Mouse (Mus musculus) frontal cortex, postnatal 25 days (tissue): Measurements from ENCODE around the gene Trmt112.
A peak's percentile ranks its signal among the peaks of the same experiment; 100 is the strongest.
"Not testable (repeated sequence)": the region's sequence is repeated elsewhere in the genome, so short reads cannot be mapped to it uniquely, and the experiment has no call there.

Source experiments
- DNase-seq, 2 experiments: peaks; one replicate each; pipeline ENCODE4 v3.0.0; 2022; ENCODE audit warnings: low spot score in 2 of 2

The Trmt112 gene

GRCm38 (mm10) chr19:6909507-6910289, at the start of gene Trmt112, which contains the start of gene Prdx5:
Gene Trmt112, plus strand, starts transcription at chr19:6909698.
Gene Prdx5, minus strand, starts transcription at chr19:6910106.
- peak; percentile 80 to 82 for DNase-seq

GRCm38 (mm10) chr19:6859971-6860370, 49.5 kb upstream of the Trmt112 start:
- no peak for DNase-seq

- no peak for DNase-seq
These were observed 48.8 kb upstream of the Trmt112 start for GRCm38 (mm10) chr19:6860706-6861105.

- no peak for DNase-seq
These were observed 48.0 kb upstream of the Trmt112 start for GRCm38 (mm10) chr19:6861451-6861850.

- DNase-seq, result no peak
These were observed 40.1 kb upstream of the Trmt112 start for GRCm38 (mm10) chr19:6869355-6869754.

GRCm38 (mm10) chr19:6871574-6872271, 37.8 kb upstream of the Trmt112 start:
- no peak for DNase-seq

- DNase-seq, result no peak
These were observed 36.8 kb upstream of the Trmt112 start for GRCm38 (mm10) chr19:6872701-6873100.

- DNase-seq, result no peak
These were observed 35.2 kb upstream of the Trmt112 start for GRCm38 (mm10) chr19:6874257-6874656.

- DNase-seq, result no peak
These were observed 33.7 kb upstream of the Trmt112 start for GRCm38 (mm10) chr19:6875834-6876233.

GRCm38 (mm10) chr19:6876799-6877198, 32.7 kb upstream of the Trmt112 start:
- DNase-seq, result no peak

- no peak for DNase-seq
These were observed 31.5 kb upstream of the Trmt112 start for GRCm38 (mm10) chr19:6877965-6878364.

GRCm38 (mm10) chr19:6892512-6892911, 17.0 kb upstream of the Trmt112 start:
- no peak for DNase-seq

GRCm38 (mm10) chr19:6893731-6894451, 15.6 kb upstream of the Trmt112 start:
- no peak for DNase-seq

- not testable (repeated sequence) for DNase-seq
These were observed 13.7 kb upstream of the Trmt112 start for GRCm38 (mm10) chr19:6895608-6896305.

- no peak for DNase-seq
These were observed 9.9 kb upstream of the Trmt112 start for GRCm38 (mm10) chr19:6899641-6900040.

- no peak for DNase-seq
These were observed 6.5 kb upstream of the Trmt112 start for GRCm38 (mm10) chr19:6903031-6903430.

- no peak for DNase-seq
These were observed 4.7 kb upstream of the Trmt112 start for GRCm38 (mm10) chr19:6904846-6905245.

- no peak for DNase-seq
These were observed 3.9 kb upstream of the Trmt112 start for GRCm38 (mm10) chr19:6905498-6906159.

- DNase-seq, result no peak
These were observed 3.3 kb upstream of the Trmt112 start for GRCm38 (mm10) chr19:6906199-6906598.

- no peak for DNase-seq
These were observed 2.4 kb upstream of the Trmt112 start for GRCm38 (mm10) chr19:6907094-6907493.
